Mouse (Mus musculus): ENCODE measurements at regions not wholly inside any gene's neighbourhood (a gene's known extent, or its start where the extent isn't known, plus 50 kb on each side); places are given as distances from the start of the nearest gene placed in this dataset.
A peak's percentile ranks its signal among the peaks of the same experiment; 100 is the strongest.

- DNase-seq = no peak
Observed at GRCm38 (mm10) chr10:67729271-67729670, 180.5 kb upstream of the Ado start.

GRCm38 (mm10) chr10:67727580-67727979 lies 178.8 kb upstream of the Ado start:
- no peak for DNase-seq

- no peak for DNase-seq
Observed at GRCm38 (mm10) chr10:67726796-67727195, 178.0 kb upstream of the Ado start.

GRCm38 (mm10) chr10:67726351-67726750 lies 177.6 kb upstream of the Ado start:
- no peak for DNase-seq

- peak in 1 of 2 experiments; percentile 12 for DNase-seq
Observed at GRCm38 (mm10) chr10:67721787-67722186, 173.0 kb upstream of the Ado start.

GRCm38 (mm10) chr10:67717506-67717905 lies 168.8 kb upstream of the Ado start:
- no peak for DNase-seq

- no peak for DNase-seq
Observed at GRCm38 (mm10) chr10:67715046-67715445, 166.3 kb upstream of the Ado start.

- DNase-seq = no peak
Observed at GRCm38 (mm10) chr10:67713098-67713497, 164.3 kb upstream of the Ado start.

GRCm38 (mm10) chr10:67712665-67713064 lies 163.9 kb upstream of the Ado start:
- DNase-seq = no peak

- no peak for DNase-seq
Observed at GRCm38 (mm10) chr10:67711961-67712360, 163.2 kb upstream of the Ado start.

GRCm38 (mm10) chr10:67706436-67706835 lies 157.7 kb upstream of the Ado start:
- DNase-seq = no peak

GRCm38 (mm10) chr10:67702783-67703455 lies 154.2 kb upstream of the Ado start:
- no peak for DNase-seq

GRCm38 (mm10) chr10:67697401-67698195 lies 148.8 kb upstream of the Ado start:
- peak; percentile 13 to 29 for DNase-seq

GRCm38 (mm10) chr10:67695891-67696853 lies 147.4 kb upstream of the Ado start:
- DNase-seq = no peak

GRCm38 (mm10) chr10:67694751-67695150 lies 146.0 kb upstream of the Ado start:
- no peak for DNase-seq

GRCm38 (mm10) chr10:67693586-67693985 lies 144.8 kb upstream of the Ado start:
- DNase-seq = no peak

GRCm38 (mm10) chr10:67689944-67690670 lies 141.4 kb upstream of the Ado start:
- DNase-seq = no peak

- DNase-seq = no peak
Observed at GRCm38 (mm10) chr10:67679382-67679781, 130.6 kb upstream of the Ado start.

GRCm38 (mm10) chr10:67673450-67673849 lies 124.7 kb upstream of the Ado start:
- DNase-seq = no peak

GRCm38 (mm10) chr10:67672281-67672680 lies 123.5 kb upstream of the Ado start:
- DNase-seq = no peak

- no peak for DNase-seq
Observed at GRCm38 (mm10) chr10:67669066-67669465, 120.3 kb upstream of the Ado start.

- no peak for DNase-seq
Observed at GRCm38 (mm10) chr10:67663028-67663427, 114.3 kb upstream of the Ado start.

Measured in thymus, adult 18-20 months (tissue).